Mouse (Mus musculus): ENCODE measurements around the gene Olfr944.

The Olfr944 gene

GRCm38 (mm10) chr9:39201620-39202019, at the start of gene Olfr944:
Olfr944 (plus strand) TSS chr9:39201920.
- no peak for DNase-seq

- no peak for DNase-seq
Measured at GRCm38 (mm10) chr9:39152401-39152800, 49.3 kb upstream of the Olfr944 start.

GRCm38 (mm10) chr9:39166004-39166403, 35.7 kb upstream of the Olfr944 start, which contains the start of gene Olfr943:
Olfr943 (plus strand) TSS chr9:39166304.
- no peak for DNase-seq

- no peak for DNase-seq
Measured at GRCm38 (mm10) chr9:39249894-39250293, 48.2 kb downstream of the Olfr944 start, which contains the start of gene Olfr1537. Olfr1537 (minus strand) TSS chr9:39249994.

All from B cell, adult 2 months (primary cell).